Mouse (Mus musculus) CD4-positive, CD25-positive, alpha-beta regulatory T cell, adult 2 months (primary cell): ENCODE data around the gene Tgfbrap1.
"Not testable (repeated sequence)": the region's sequence is repeated elsewhere in the genome, so short reads cannot be mapped to it uniquely, and the experiment has no call there.

Experiments
- DNase-seq: peaks from one replicate; pipeline ENCODE4 v3.0.0-alpha.2; 2012; ENCODE audit warnings: low read depth, low spot score

Gene Tgfbrap1

DNA sequence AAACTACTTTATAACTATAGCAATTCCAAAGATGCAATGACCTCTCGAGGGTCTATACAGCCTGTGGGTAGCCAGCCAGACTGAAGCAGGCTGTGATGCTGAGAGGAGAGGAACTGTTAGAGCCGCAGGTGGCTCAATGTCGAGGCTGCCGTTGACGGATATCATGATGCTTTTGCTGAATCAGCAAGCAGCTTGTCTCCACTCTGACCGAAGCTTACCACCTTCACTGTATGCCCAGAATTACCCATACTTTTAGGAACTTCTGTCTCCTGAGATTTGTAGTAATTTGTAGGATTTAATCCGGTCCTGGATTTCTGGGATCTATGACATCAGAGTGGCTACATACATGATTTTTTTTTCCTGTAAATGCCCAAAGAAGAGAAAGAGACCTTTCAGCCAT is 62.4 kb downstream of the Tgfbrap1 start:
- DNase-seq: no peak

DNA sequence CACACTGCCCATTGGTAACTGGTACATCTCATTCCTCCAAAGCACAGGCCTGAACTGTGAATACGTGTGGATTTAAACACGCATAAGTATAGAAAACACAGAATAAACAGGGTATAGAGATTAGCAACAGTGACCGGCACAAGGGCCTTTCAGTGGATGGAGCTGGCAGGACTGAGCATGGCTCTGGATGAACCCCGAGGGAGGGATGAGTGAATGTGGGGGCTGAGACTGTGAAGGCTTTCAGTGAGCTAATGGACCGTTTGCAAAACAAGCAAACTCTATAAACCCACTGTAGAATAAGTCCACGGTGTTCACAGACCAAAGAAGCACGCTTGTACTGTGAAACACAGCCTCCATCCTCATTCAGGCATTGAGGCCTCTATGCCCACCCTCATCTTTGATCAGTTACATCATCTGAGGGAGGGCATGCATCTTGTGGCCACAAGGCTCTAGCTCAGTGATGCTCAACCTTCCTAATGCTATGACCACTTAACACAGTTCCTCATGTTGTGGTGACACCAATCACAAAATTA is 83.2 kb downstream of the Tgfbrap1 start:
- not testable (repeated sequence) for DNase-seq

DNA sequence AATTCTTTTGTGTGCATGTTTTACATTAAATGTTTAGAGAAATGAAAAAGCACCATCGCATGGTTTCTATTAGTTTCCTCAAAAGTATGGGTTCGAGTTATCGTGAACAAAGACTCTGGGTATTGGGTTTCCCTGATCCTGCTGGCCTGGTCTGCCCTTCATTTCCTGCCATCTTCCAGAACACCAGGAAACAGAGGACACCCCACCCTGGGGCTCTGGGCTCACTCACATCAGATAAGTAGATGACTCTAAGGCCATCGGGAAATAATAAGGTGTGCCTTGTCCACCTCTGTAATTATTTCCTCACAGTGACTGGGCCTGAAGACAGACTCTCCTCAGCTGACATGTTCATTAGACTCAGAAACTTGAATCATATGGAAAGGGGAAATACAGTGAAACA is 88.0 kb downstream of the Tgfbrap1 start:
- no peak for DNase-seq

DNA sequence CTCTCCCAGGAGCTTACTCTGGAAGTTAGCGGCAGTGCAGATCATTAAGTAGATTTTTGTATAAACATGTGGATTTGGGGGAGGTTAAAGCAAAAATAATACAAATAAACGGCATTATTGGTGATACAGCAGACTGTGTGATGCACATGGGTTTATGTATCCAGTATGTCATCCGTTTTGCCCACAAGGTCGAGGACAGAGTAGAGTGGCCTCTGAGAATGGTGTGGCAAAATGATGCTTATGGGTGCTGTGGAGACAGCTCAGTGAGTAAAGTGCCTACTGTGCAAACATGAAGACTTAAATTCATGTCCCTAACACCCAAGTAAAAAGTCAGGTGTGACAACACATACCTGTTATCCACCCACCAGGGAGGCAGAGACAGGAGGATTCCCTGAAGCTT is 91.9 kb downstream of the Tgfbrap1 start:
- no peak for DNase-seq

DNA sequence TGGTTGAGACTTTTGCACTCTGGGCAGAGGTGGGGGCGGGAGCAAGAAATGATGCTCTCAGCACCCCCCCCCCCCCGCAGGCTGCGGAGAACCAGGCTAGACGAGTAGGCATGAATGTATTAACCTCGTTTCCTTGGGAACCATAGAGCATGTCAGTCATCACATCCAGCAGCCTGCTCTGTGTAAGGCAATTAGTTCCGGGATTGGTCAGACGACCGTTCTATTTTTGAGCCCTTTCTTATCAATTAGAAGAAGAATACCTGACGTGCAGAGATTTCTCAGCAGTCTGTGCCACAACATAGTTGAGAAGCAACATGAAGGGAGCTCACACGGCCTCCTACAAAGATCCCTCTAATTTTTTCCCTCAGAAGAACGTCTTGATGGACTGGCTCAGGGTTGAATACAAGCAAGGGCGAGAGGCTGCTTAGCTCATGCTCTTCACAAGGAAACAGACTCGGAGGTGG is 92.4 kb downstream of the Tgfbrap1 start:
- DNase-seq: no peak
